Mouse (Mus musculus) hindbrain, embryonic 10.5 days (tissue): Measurements from ENCODE around the gene Gm3448. TPM values are rescaled to one million over a fixed set of nuclear protein-coding genes. Genes with fewer than 3 reads are reported as not detected.
"Not testable (repeated sequence)": the region's sequence is repeated elsewhere in the genome, so short reads cannot be mapped to it uniquely, and the experiment has no call there.

Experiments
- DNase-seq: peaks from one replicate; pipeline ENCODE4 v3.0.0-alpha.2; 2017; ENCODE audit warnings: low spot score
- H3K27ac ChIP-seq: fragments of 300-500 bp; sonication (generic); 2 replicates; pipeline ENCODE4 v1.5.1; 2016; ENCODE audit warnings: mild to moderate bottlenecking, moderate library complexity
- H3K27me3 ChIP-seq: fragments of 300-500 bp; sonication (generic); 2 replicates; pipeline ENCODE4 v1.6.1; 2016; ENCODE audit warnings: mild to moderate bottlenecking; ENCODE audit not compliant: poor library complexity, insufficient read depth, severe bottlenecking
- H3K36me3 ChIP-seq: fragments of 300-500 bp; sonication (generic); 2 replicates; pipeline ENCODE4 v1.6.1; 2016; ENCODE audit warnings: mild to moderate bottlenecking, moderate library complexity
- H3K4me1 ChIP-seq: fragments of 300-500 bp; sonication (generic); replicated peaks from 2 replicates; pipeline ENCODE4 v1.6.1; 2016; ENCODE audit warnings: mild to moderate bottlenecking
- H3K4me3 ChIP-seq: fragments of 300-500 bp; sonication (generic); 2 replicates; pipeline ENCODE4 v1.5.1; 2016; ENCODE audit warnings: mild to moderate bottlenecking, moderate library complexity
- H3K9me3 ChIP-seq: fragments of 300-500 bp; sonication (generic); 2 replicates; pipeline ENCODE4 v1.6.1; 2016; ENCODE audit warnings: mild to moderate bottlenecking, moderate library complexity
- WGBS: fragments of 180-500 bp; shearing (Covaris S2); methylation state at CpG from one replicate; pipeline ENCODE4 v1.1.7; 2016; 5-methylcytosine and 5-hydroxymethylcytosine counted together
- polyA plus RNA-seq: library from polyadenylated mRNA; unstranded; fragments of >200 nt; fragmentation: Nextera tagmentation; extraction: Ambion mirVana; gene quantifications from 2 replicates; pipeline ENCODE4 v1.2.1, GENCODE M21; 2016

Gene Gm3448
- polyA plus RNA-seq, 1 experiment from 2014 or later, result 4.1 TPM

DNA sequence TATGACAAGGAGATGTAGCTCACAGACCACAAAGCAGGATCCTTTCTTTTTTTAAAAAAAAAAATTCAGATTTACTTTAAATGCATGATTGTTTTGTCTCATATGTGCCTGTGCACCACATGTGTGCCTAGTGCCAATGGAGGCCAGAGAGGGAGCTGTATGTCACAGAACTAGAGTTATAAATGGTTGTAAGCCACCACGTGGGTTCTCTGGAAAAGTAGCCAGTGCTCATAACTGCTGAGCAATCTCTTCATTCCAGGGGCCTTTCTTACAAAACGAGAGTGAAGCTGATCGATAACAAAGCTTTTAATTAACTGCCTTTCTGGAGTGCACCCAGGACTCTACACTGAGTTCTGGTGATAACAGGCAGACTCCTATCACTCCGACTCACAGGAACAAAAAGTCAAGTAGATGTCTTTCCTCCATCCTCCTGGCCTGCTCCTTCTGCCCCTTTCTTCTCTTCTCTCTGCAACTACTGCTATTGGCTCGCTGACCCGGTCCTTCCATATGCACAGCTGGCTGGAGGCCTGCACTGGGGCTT, 72.9 kb downstream of the Gm3448 start:
- not testable (repeated sequence) for H3K27ac ChIP-seq, H3K4me3 ChIP-seq, H3K27me3 ChIP-seq, H3K4me1 ChIP-seq, H3K9me3 ChIP-seq, H3K36me3 ChIP-seq, DNase-seq
- no CpG with 5 or more reads among the region's 6 CpGs for WGBS

DNA sequence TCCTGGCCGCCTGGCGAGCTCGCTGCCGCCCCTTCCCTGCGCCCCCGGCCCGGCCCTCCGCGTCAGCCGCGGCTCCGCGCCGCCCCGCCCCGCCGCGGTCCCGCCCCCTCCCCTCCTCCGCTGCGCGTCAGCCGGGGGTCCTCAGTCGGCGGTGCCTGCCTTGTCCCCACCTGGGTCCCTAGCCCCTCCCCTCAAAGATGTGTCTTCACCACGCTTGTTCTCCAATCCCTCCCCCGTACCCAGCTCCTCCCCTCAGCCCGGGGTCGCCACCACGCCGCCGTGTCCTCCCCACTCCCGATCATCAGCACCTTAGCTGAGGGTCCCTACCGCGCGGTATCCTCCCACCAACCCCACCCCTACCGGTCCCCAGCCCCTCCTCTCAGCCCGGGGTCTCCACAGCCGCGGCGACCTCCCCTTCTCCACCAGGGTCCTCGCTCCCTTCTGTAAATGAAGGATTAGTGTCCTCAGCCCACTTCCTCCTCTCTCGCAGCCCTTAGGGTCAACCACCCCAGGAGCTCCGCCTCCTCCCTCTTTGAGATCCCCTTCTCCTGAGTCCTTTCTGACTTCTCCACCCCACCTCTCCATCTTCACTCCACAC, 79.7 kb downstream of the Gm3448 start:
- not testable (repeated sequence) for DNase-seq, H3K9me3 ChIP-seq, H3K27me3 ChIP-seq, H3K27ac ChIP-seq, H3K36me3 ChIP-seq, H3K4me3 ChIP-seq
- H3K4me1 ChIP-seq, result peaks cover 12% of the 10 kb centered on the region
- no CpG with 5 or more reads among the region's 44 CpGs for WGBS

DNA sequence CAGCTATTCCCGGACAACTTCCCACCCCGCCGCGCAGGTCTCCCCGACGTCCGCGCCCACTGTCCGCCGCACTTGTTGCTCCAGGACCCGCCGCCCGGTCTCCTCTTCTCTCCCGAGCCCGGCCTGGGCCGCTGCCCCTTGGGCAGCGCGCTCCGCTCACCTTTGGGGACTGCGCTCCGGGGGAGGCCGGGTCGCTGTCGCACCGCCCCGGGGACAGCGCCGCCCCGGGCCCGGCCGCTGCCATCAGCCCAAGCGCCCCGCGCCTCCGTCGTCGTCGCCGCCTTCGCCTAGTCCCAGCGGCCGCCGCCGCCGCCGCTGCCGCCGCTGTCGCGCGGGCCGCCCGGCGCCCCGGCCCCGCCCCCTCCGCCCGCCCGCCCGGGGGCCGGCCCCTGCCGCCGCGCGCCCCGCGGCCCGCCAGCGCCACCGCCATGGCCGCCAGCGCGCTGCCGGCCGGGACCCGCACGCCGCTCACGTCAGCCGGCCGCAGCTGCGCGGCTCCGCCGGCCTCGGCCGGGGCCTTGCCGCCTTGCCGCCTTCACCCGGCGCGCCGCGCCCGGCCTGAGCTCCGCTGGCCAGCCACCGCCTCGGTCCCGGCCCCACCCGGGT, 80.3 kb downstream of the Gm3448 start, which contains the start of gene Phf10:
Phf10 (minus strand) TSS at position 323 of the 606 bp plus-strand sequence.
- peak; percentile 47 for DNase-seq
- not testable (repeated sequence) for H3K27me3 ChIP-seq, H3K9me3 ChIP-seq, H3K36me3 ChIP-seq
- Histone ChIP-seq H3K27ac (peak within 1 kb of the TSS; percentile 88), H3K4me1 (peaks cover 12% of the 10 kb centered on the region), H3K4me3 (peak within 1 kb of the TSS; percentile 77)
- WGBS, result 2% methylated on average over 60 of the region's 100 CpGs

DNA sequence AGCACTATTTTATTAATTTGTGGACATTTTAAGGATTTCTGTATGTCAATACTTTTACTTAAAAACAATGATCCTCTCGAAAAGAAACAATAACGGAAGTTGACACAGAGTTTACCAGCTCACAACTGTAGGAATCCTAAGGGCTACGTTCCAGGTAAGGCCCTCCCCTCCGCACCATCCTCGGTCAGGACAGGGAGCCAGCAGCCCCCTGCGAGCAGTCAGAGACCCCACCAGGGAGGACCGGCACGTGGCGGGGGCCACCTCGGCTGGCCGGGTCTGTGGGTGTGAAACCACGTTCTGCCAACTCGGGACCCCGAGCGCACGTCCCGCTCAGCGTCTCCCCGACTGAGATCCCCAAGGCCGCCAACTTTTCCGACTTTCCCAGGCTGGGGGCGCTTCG, 80.8 kb downstream of the Gm3448 start:
- under 1% methylated on average over 21 of the region's 23 CpGs for WGBS
- H3K27me3 ChIP-seq, result no peaks in the 10 kb centered on the region
- no peaks in the 10 kb centered on the region for H3K9me3 ChIP-seq
- peaks cover 12% of the 10 kb centered on the region for H3K4me1 ChIP-seq
- H3K27ac ChIP-seq, result peak overlapping the region; percentile 88
- peak; percentile 26 for DNase-seq
- peaks cover 11% of the 10 kb centered on the region for H3K36me3 ChIP-seq
- H3K4me3 ChIP-seq, result peak overlapping the region; percentile 77

DNA sequence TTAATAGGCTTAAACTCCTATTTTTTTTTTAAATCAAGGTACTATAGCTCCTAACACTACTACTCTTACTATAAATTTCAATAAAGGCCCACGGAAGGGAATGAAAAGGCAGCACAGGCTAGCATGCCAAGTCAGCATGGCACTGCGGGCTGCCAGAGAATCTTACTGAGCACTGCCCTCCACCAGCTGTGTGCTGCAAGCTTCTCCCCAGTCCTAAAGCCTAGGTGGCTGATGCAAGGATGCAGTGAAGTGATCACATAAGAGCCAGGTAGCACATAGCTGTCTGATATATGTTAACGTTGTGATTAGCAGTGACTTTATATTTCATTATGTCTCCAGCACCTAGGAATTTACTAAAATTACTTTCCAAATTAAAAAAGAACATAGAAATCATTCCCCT, 81.4 kb downstream of the Gm3448 start:
- peaks cover 12% of the 10 kb centered on the region for H3K36me3 ChIP-seq
- no peak overlapping the region for H3K27ac ChIP-seq
- peaks cover 12% of the 10 kb centered on the region for H3K4me1 ChIP-seq
- 40% methylated on average over 3 of the region's 3 CpGs for WGBS
- no peaks in the 10 kb centered on the region for H3K27me3 ChIP-seq
- no peaks in the 10 kb centered on the region for H3K9me3 ChIP-seq
- H3K4me3 ChIP-seq, result peak overlapping the region; percentile 77
- DNase-seq, result no peak

DNA sequence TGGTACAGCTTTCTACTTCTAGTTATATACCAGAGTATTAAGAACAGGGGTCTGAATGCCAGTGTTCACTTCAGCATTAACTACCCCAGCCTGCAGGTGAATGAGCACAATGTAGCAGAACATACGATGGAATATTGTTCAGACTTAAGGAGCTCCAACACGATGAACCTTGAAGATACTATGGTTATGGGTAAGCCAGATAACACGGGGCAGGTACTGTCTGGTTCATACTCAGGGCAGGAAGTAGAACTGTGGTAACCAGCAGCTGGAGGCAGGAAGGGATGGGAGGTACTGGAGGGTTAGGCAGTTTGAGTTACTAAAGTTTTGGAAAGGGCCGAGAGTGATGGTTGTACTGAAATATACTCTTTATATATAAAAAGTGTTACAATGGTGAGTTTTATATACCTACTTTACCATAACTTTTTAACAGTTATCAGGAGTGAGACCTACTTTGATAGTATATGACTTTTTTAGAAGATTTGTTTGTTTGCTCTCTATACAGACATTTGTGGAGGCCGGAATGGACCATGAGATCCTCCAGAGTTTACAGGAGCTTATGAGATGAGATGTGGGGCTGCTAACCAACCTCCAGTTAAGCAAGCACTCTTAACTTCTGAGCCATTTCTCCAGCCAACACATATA, 82.5 kb downstream of the Gm3448 start:
- no peaks in the 10 kb centered on the region for H3K9me3 ChIP-seq
- H3K27ac ChIP-seq, result no peak overlapping the region

DNA sequence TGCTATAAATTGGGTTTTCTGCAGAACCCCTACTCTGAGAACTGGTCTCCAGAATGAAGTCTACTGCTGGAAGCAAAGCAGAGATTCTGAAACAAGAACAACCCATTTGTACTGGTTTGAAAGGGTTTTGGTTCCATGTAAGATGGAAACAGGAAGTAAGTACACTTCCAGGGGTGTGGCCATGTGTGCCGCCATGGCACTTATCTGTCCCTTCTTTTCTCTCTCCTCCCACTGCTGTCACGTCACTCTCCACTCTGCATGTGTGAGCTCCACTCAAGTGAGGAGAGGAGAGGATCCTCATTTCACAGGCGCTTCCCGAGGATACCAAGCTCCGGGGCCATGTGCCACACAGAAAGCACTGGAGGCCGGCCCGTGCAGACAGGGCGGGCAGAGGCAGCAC, 87.9 kb downstream of the Gm3448 start:
- peaks cover 65% of the 10 kb centered on the region for H3K36me3 ChIP-seq
- H3K27ac ChIP-seq, result no peak overlapping the region
- H3K4me3 ChIP-seq, result no peak overlapping the region
- no peak for DNase-seq
- no peaks in the 10 kb centered on the region for H3K9me3 ChIP-seq
- H3K27me3 ChIP-seq, result no peaks in the 10 kb centered on the region
- H3K4me1 ChIP-seq, result no peaks in the 10 kb centered on the region
- WGBS, result 94% methylated on average over 8 of the region's 8 CpGs

More for the DNA sequence above, 82.5 kb downstream of the Gm3448 start:
- Histone ChIP-seq H3K4me3 (no peak overlapping the region), H3K27me3 (no peaks in the 10 kb centered on the region), H3K36me3 (peaks cover 22% of the 10 kb centered on the region), H3K4me1 (peaks cover 12% of the 10 kb centered on the region)
- DNase-seq, result no peak
- WGBS, result 90% methylated on average over 5 of the region's 5 CpGs

DNA sequence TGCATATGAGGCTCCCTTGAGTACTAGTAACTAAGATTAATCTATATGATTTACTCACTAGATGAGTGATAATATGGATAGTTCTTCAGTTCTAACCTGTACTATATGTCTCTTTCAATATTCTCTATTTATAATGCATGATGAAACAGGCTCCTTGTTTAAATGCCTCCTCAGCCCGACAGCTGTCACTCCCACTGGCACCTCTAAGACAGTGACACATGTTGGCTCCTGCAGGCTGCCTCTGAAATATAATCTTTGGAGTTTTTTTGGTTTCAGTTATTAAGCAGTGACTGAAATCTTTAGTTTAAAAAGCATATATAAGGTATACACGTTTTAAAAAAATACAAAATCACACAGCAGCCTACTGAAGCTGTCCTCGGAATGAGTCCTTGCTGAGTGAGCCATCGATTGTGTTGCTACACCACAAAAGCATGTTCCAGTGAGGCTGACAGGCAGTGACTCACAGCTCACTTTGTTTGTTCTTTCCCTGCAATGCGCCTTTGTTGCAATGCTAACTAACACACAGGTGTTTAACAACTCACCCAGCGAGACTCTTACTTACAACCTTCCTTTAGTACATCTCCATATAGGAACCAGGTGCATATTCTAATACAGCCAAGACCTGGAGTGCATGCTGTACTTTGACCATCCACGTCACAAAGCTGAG, 92.0 kb downstream of the Gm3448 start:
- Histone ChIP-seq H3K4me1 (peaks cover 11% of the 10 kb centered on the region), H3K27me3 (no peaks in the 10 kb centered on the region), H3K36me3 (peaks cover 80% of the 10 kb centered on the region), H3K9me3 (no peaks in the 10 kb centered on the region), H3K27ac (no peak overlapping the region), H3K4me3 (no peak overlapping the region)
- WGBS, result 88% methylated on average over 7 of the region's 7 CpGs
- DNase-seq, result no peak

Other genes starting within 250 kb of the Gm3448 start
- gene Wdr27, start 98.4 kb downstream of the Gm3448 start, polyA plus RNA-seq, result 4.9 and 8.9 TPM in 2 replicates
- gene 1600012H06Rik, start 98.4 kb downstream of the Gm3448 start, polyA plus RNA-seq, result 28.1 TPM in 2 replicates
- gene Phf10, start 80.3 kb downstream of the Gm3448 start, polyA plus RNA-seq, result 24.5 and 32.5 TPM in 2 replicates
- 10.7 and 11.1 TPM in 2 replicates for gene 9030025P20Rik, start 63.1 kb downstream of the Gm3448 start, polyA plus RNA-seq
- 1.8 TPM in 1 of 2 replicates, not detected in the other for gene Gm3417, start 62.7 kb downstream of the Gm3448 start, polyA plus RNA-seq
- 10.1 and 12.6 TPM in 2 replicates for gene Gm3435, start 31.4 kb downstream of the Gm3448 start, polyA plus RNA-seq
- gene Ermard, start 329 bp downstream of the Gm3448 start, polyA plus RNA-seq, result 89.6 and 92.5 TPM in 2 replicates
- 0.72 TPM in 1 of 2 replicates, not detected in the other for gene Tcte3, start within 50 bp of the Gm3448 start, polyA plus RNA-seq